Mouse (Mus musculus) thymus, adult 2 months (tissue): ENCODE data around the gene Rpl26. TPM values are rescaled to one million over a fixed set of nuclear protein-coding genes. Genes with fewer than 3 reads are reported as not detected.

Experiments used
- DNase-seq: peaks from one replicate; pipeline ENCODE4 v3.0.0; 2021
- H3K27ac ChIP-seq: fragments of 200-500 bp; 2 replicates; pipeline ENCODE4 v1.5.1; 2012; ENCODE audit warnings: low read length, control low read depth; ENCODE audit not compliant: control insufficient read depth, insufficient read depth
- H3K27me3 ChIP-seq: fragments of 200-500 bp; 2 replicates; pipeline ENCODE4 v1.6.1; 2012; ENCODE audit warnings: mild to moderate bottlenecking, low read length, moderate library complexity, mixed read lengths; ENCODE audit not compliant: control insufficient read depth, insufficient read depth
- H3K36me3 ChIP-seq: fragments of 200-500 bp; 2 replicates; pipeline ENCODE4 v1.6.1; 2012; ENCODE audit warnings: mild to moderate bottlenecking, low read length, moderate library complexity; ENCODE audit not compliant: control insufficient read depth, insufficient read depth
- H3K4me1 ChIP-seq: fragments of 200-500 bp; replicated peaks from 2 replicates; pipeline ENCODE4 v1.6.1; 2012; ENCODE audit warnings: low read length; ENCODE audit not compliant: control insufficient read depth, insufficient read depth
- H3K4me3 ChIP-seq: fragments of 200-500 bp; 2 replicates; pipeline ENCODE4 v1.5.1; 2012; ENCODE audit warnings: mild to moderate bottlenecking, low read length, control low read depth, moderate library complexity; ENCODE audit not compliant: control insufficient read depth, insufficient read depth
- CTCF ChIP-seq: fragments of 200-500 bp; IDR thresholded peaks from 2 replicates; pipeline ENCODE4 v1.5.1; 2012; ENCODE audit warnings: mild to moderate bottlenecking, control low read depth, low read length, moderate library complexity, borderline replicate concordance; ENCODE audit not compliant: control insufficient read depth, poor library complexity, insufficient read depth; ENCODE audit errors: extremely low read depth
- POLR2A ChIP-seq: fragments of 200-500 bp; IDR thresholded peaks from 2 replicates; pipeline ENCODE4 v1.6.1; 2012; ENCODE audit warnings: mild to moderate bottlenecking, low read length, control low read depth, moderate library complexity; ENCODE audit not compliant: control insufficient read depth, poor library complexity, insufficient read depth; ENCODE audit errors: extremely low read depth
- WGBS: fragments of 180-500 bp; shearing (Covaris S2); methylation state at CpG from one replicate; pipeline ENCODE4 v1.1.7; 2018; 5-methylcytosine and 5-hydroxymethylcytosine counted together
- polyA plus RNA-seq: library from polyadenylated mRNA; depleted of rRNA; stranded (reverse); fragments of >200 nt; gene quantifications from 2 replicates; pipeline ENCODE4 v1.2.3, GENCODE M21; 2012

Gene Rpl26
- polyA plus RNA-seq, 1 experiment: 1,133 TPM

DNA sequence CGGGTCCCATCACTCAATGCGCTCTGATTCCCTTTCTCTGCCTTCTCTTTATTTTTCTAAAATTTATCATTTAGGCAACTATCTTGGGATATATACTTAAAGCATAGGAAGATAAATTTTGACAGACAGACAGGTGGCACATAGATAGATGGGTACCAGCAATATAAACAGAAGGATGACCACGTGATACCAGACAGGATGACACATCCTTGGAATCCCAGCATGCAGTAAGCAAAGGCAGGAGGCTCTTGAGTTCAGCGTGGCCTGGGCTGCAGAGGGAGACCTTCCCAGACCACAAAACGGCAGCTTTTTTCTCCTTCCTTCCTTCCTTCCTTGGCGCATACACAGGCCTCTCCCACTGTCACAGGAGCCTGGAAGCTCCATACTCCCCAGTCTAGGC, 3.5 kb upstream of the Rpl26 start:
- Histone ChIP-seq H3K4me3 (no peak overlapping the region), H3K27ac (no peak overlapping the region), H3K36me3 (no peaks in the 10 kb centered on the region; the same call in 1 of the 2 replicates), H3K4me1 (peaks cover 21% of the 10 kb centered on the region), H3K27me3 (no peaks in the 10 kb centered on the region)
- 58% methylated on average over 6 of the region's 6 CpGs for WGBS
- DNase-seq: no peak
- TF ChIP-seq POLR2A: no peak
- no peak for TF ChIP-seq CTCF

DNA sequence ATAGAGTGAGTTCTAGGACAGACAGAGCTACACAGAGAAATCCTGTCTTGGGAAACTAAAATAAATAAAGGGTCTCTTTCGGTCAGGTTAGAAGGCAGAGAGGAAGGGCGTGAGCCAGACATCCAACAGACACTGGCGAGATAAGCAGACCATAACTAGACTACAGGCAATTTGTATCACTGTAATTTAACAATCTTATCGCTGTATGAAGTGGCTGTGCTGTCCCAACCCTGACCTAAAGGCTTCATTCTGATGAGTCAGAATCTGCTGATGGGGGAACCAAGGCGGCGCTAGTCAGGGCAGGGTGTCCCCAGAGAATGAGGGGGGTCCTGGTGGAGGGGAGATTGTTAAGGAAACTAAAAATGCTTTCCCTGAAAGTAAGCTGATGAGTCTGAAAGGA, 2.6 kb upstream of the Rpl26 start:
- DNase-seq: no peak
- Histone ChIP-seq H3K4me3 (no peak overlapping the region), H3K27ac (no peak overlapping the region), H3K4me1 (peaks cover 18% of the 10 kb centered on the region), H3K27me3 (no peaks in the 10 kb centered on the region), H3K36me3 (peaks cover 9% of the 10 kb centered on the region)
- TF ChIP-seq POLR2A (no peak), CTCF (no peak)
- WGBS: 91% methylated on average over 6 of the region's 6 CpGs

DNA sequence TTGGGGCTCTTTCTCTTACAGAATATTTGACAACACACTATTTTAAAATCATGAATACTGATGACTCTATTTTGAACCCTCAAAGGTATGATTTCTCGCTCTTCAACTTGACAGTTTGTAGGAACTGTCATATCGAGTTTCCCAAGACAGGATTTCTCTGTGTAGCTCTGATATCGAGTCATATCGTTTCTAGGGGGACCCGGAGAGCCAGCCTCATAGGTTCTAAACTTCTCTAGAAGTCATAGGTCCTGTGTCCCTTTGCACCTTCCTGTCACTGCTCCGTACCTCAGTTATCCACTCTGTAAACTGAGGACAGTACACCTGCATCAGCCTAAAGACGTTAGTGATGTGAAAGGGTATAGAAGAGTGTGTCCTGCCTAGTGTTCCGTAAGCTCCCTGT, 1.6 kb upstream of the Rpl26 start:
- Histone ChIP-seq H3K27ac (no peak overlapping the region), H3K36me3 (peaks cover 20% of the 10 kb centered on the region), H3K27me3 (no peaks in the 10 kb centered on the region), H3K4me3 (no peak overlapping the region), H3K4me1 (peaks cover 8% of the 10 kb centered on the region)
- TF ChIP-seq POLR2A (no peak), CTCF (no peak)
- WGBS: 81% methylated on average over 8 of the region's 8 CpGs
- no peak for DNase-seq

DNA sequence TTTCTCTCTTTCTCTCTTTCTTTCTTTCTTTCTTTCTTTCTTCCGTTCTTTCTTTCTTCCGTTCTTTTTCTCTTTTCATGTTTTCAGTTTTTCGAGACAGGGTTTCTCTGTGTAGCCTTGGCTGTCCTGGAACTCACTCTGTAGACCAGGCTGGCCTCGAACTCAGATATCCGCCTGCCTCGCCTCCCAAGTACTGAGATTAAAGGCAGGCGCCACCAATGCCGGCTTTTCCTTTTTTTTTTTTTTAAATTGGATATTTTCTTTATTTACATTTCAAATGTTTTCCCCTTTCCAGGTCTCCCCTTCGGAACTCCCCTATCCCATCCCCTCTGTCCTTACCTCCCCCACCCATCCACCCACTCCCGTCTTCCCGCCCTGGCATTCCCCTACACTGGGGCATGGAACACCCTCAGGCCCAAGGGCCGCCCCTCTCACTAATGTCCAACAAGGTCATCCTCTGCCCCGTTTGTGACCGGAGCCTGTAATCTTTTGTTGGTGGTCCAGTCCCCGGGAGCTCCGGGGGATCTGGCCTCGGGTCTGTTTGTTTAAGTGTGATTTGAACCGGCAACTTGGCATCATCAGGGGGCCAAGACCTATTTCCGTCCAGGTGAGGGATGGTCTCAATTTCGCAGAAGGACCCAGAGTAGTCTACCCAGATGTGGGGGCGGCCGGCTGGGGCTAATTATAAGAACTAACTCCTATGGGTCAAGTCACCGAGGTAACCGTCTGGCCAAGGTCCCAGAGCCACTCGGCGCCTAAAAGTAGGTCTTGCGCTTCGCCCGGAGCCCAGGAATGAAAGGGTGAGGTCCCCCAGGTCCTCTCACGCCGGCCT, 648 bp upstream of the Rpl26 start:
- 37% methylated on average over 31 of the region's 31 CpGs for WGBS

DNA sequence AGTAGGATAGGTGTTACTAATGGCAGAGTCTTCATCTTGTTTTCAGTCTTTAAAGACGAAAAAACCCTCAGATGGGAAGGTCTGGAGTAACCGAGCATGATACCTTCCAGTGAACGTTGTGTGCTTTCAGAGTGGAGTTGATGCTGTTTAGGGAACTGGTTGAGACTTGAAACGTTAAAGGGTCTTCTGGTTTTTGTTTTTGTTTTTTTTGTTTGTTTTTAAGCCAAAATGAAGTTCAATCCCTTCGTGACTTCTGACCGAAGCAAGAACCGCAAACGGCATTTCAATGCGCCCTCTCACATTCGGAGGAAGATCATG, 623 bp downstream of the Rpl26 start:
- Histone ChIP-seq H3K27me3 (no peaks in the 10 kb centered on the region), H3K4me1 (peaks cover 8% of the 10 kb centered on the region), H3K4me3 (peak overlapping the region; percentile 78), H3K27ac (no peak overlapping the region; the same call in 1 of the 2 replicates), H3K36me3 (peaks cover 42% of the 10 kb centered on the region)
- TF ChIP-seq POLR2A (no peak), CTCF (no peak)
- DNase-seq: no peak
- WGBS: 1% methylated on average over 10 of the region's 10 CpGs

More for the DNA sequence above, 648 bp upstream of the Rpl26 start:
- no peak for TF ChIP-seq POLR2A
- no peak for TF ChIP-seq CTCF
- Histone ChIP-seq H3K4me3 (no peak overlapping the region), H3K27me3 (no peaks in the 10 kb centered on the region), H3K4me1 (peaks cover 8% of the 10 kb centered on the region), H3K27ac (no peak overlapping the region), H3K36me3 (peaks cover 29% of the 10 kb centered on the region)
- no peak for DNase-seq

DNA sequence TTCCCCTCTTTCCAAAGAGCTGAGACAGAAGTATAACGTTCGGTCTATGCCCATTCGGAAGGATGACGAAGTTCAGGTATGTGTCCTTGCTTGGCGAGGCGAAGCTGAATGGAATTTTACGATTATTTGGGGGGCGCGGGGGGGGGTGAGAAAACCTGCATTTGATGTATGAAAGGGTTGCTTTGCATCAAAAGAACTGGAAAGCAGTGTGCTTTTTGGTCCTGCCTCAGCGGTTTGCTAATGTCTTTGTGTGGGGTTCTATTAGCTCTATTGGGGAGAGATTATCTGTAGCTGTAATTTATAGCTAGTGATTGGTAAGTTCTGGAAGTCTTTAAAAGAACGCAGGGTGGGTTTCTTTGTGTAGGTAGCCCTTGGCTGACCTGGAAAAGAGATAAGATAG, 984 bp downstream of the Rpl26 start:
- TF ChIP-seq CTCF (no peak), POLR2A (no peak)
- WGBS: 8% methylated on average over 11 of the region's 11 CpGs
- H3K4me3 ChIP-seq: peak overlapping the region; percentile 78
- no peak for DNase-seq
- no peak overlapping the region for H3K27ac ChIP-seq
- H3K36me3 ChIP-seq: peaks cover 42% of the 10 kb centered on the region
- no peaks in the 10 kb centered on the region for H3K27me3 ChIP-seq
- peaks cover 8% of the 10 kb centered on the region for H3K4me1 ChIP-seq

DNA sequence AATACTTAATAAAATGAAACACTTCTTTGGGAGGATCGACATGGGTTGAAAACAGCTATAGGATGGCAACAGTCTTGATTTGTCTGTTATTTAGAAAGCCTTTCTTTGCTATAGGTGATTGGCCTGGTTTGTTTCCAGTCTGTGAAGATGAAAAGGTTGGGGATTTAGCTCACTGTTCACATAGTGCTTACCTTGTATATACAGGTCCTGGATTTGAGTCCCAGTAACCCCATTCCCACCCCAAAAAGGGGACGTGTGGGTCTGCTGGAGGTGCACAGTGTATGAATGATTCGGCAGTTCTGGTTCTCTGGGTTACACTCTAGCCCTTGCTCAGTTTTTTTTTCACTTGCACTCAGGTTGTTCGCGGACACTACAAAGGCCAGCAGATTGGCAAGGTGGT, 1.4 kb downstream of the Rpl26 start:
- Histone ChIP-seq H3K4me3 (no peak overlapping the region), H3K27ac (no peak overlapping the region), H3K27me3 (no peaks in the 10 kb centered on the region), H3K36me3 (peaks cover 42% of the 10 kb centered on the region), H3K4me1 (peaks cover 8% of the 10 kb centered on the region)
- WGBS: 68% methylated on average over 5 of the region's 5 CpGs
- TF ChIP-seq CTCF (no peak), POLR2A (no peak)
- no peak for DNase-seq
